Mouse (Mus musculus) stomach, postnatal 0 days (tissue): Measurements from ENCODE around the gene Mef2a.

Experiments used
- CTCF ChIP-seq: IDR thresholded peaks from 2 replicates; pipeline ENCODE4 v1.5.1; 2016; ENCODE audit warnings: antibody characterized with exemption, low read depth, mild to moderate bottlenecking, moderate library complexity
- EP300 ChIP-seq: optimal IDR thresholded peaks from 2 replicates; pipeline ENCODE3; 2016; ENCODE audit warnings: antibody characterized with exemption

- TF ChIP-seq CTCF: no peak
- TF ChIP-seq EP300: no peak
These were observed 59.5 kb downstream of the Mef2a start for GRCm38 (mm10) chr7:67313200-67313599.
